Mouse (Mus musculus): ENCODE results near the gene B130006D01Rik. TPM values are rescaled to one million over a fixed set of nuclear protein-coding genes. Genes with fewer than 3 reads are reported as not detected.

The B130006D01Rik gene
- total RNA-seq (2012; rRNA removed) = 0.38 TPM in 2 replicates
- total RNA-seq (2014; rRNA removed) = 0.15 and 0.23 TPM in 2 replicates
- polyA plus RNA-seq (2012; ENCODE audit: insufficient read length, low read depth) = 0.10 TPM in 1 of 2 replicates, not detected in the other

DNA sequence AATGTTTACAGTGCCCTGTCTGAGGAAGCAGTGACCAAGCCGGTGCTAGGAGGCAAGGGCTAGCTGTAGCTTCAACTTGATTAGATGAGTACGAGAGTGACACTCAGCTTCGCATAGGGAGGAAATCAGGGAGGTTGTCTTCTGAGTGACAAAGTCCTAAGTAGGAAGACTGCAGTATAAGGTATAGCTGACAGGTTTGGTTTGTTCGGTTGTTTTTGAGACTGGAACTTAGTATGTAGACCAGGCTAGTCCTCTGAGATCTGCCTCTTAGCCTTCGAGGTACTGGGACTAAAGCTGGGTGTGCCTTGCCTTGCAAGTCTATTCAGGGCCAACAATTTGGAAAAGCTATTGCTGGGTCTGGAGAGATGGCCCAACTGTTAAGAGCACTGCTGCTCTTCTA is at the start of gene B130006D01Rik:
TSS of gene B130006D01Rik (plus strand) at position 301 of the 400 bp plus-strand sequence.
- dilution Hi-C loops (cut with MboI; ENCODE audit: extremely low pct_ligation_motif_present, extremely low pct_unique_long_range_greater_than_20kb, low sequenced_read_pairs) (no loop called here), in situ Hi-C loops (cut with MboI; ENCODE audit: low pct_ligation_motif_present, low pct_unique_long_range_greater_than_20kb, low sequenced_read_pairs) (no loop called here)
- no peaks in the 10 kb centered on the region for H3K27me3 ChIP-seq (replicated peaks)
- H3K9me3 ChIP-seq (replicated peaks; ENCODE audit: low read length) = no peaks in the 10 kb centered on the region
- H3K36me3 ChIP-seq (replicated peaks in 1 of 2; ENCODE audit: control insufficient read depth in 1 of 2, insufficient read depth in 1 of 2, low read length in 1 of 2) = peaks cover 0 to 15% of the 10 kb centered on the region in 2 experiments
- no peak within 1 kb of the TSS for H3K27ac ChIP-seq (ENCODE audit: insufficient read depth, low read depth)
- TF ChIP-seq ZC3H11A (IDR thresholded peaks at IDR 0.05; ENCODE audit: low read depth, low read length) = no peak
- no peak for TF ChIP-seq KAT2A (IDR thresholded peaks at IDR 0.05; ENCODE audit: insufficient replicate concordance, low read length)
- TF ChIP-seq ZNF384 (IDR thresholded peaks at IDR 0.05; ENCODE audit: low read depth, low read length) = no peak
- no peak for TF ChIP-seq UBTF (IDR thresholded peaks at IDR 0.05; ENCODE audit: low read depth, low read length)
- TF ChIP-seq ZMIZ1 (IDR thresholded peaks at IDR 0.05; ENCODE audit: low read depth, low read length) = no peak
- no peak for TF ChIP-seq NRF1 (IDR thresholded peaks at IDR 0.05; ENCODE audit: low read depth, low read length)
- TF ChIP-seq BHLHE40 (IDR thresholded peaks at IDR 0.05; ENCODE audit: low read depth, low read length) = no peak
- no peak for TF ChIP-seq MAX (IDR thresholded peaks at IDR 0.05; ENCODE audit: low read length)
- TF ChIP-seq CHD1 (IDR thresholded peaks at IDR 0.05; ENCODE audit: low read depth, low read length) = no peak
- H3K4me1 ChIP-seq (ENCODE audit: control insufficient read depth in 1 of 2, insufficient read depth in 2 of 2) = peaks cover 0 to 13% of the 10 kb centered on the region in 2 experiments; a peak in 1 of 4 replicates
- no peak within 1 kb of the TSS for H3K4me3 ChIP-seq (replicated peaks in 1 of 3; ENCODE audit: low read depth in 2 of 3, low read length in 2 of 3, poor library complexity in 1 of 3)
- no peak within 1 kb of the TSS for H3K4me2 ChIP-seq (ENCODE audit: insufficient read depth, low read depth, poor library complexity, severe bottlenecking)
- peaks cover 13% of the 10 kb centered on the region for H3K79me2 ChIP-seq (replicated peaks; ENCODE audit: control insufficient read depth, extremely low read depth, insufficient read depth, poor library complexity, severe bottlenecking)
- DNase-seq (ENCODE audit: extremely low read depth) = no peak
- H3K9ac ChIP-seq (ENCODE audit: insufficient read depth, low read depth) = no peak within 1 kb of the TSS

DNA sequence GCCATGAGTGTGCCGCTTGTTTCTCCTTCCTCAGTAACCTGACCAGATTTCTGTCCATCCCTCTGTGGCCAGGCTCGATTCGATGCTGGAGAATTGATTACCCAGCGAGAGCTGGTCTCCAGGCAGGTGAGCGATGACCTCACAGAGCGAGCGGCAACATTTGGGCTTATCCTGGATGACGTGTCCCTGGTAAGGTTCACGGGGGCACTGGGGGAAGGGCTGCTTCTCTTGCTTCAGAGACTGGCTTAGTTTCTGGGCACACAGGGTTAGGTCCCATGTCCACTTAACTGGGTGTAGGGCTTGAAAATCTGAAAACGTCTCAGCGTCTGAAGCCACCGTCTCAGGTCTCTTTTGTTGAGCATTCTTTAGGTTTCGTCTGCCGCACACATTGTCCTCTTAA is 47.9 kb upstream of the B130006D01Rik start:
- TF ChIP-seq IRF4 (IDR thresholded peaks at IDR 0.05; ENCODE audit: low read depth, low read length) = no peak
- TF ChIP-seq EP300 (IDR thresholded peaks at IDR 0.05; ENCODE audit: low read length) = no peak
- TF ChIP-seq RAD21 (IDR thresholded peaks at IDR 0.05; ENCODE audit: low read depth, low read length) = no peak
- no peak for TF ChIP-seq JUN (IDR thresholded peaks at IDR 0.05; ENCODE audit: insufficient read depth, low read depth, low read length)
- no peak for TF ChIP-seq KAT2A (IDR thresholded peaks at IDR 0.05; ENCODE audit: insufficient replicate concordance, low read length)
- no peak for TF ChIP-seq JUND (conservative IDR thresholded peaks at IDR 0.05; ENCODE audit: low read depth, low read length)
- no peak for TF ChIP-seq BHLHE40 (IDR thresholded peaks at IDR 0.05; ENCODE audit: low read depth, low read length)
- TF ChIP-seq SIN3A (IDR thresholded peaks at IDR 0.05; ENCODE audit: low read length) = no peak
- DNase-seq (ENCODE audit: extremely low read depth) = no peak
- no peak overlapping the region for H3K4me2 ChIP-seq (ENCODE audit: insufficient read depth, low read depth, poor library complexity, severe bottlenecking)
- no peak overlapping the region for H3K27ac ChIP-seq (ENCODE audit: insufficient read depth, low read depth)
- in situ Hi-C loops (cut with MboI; ENCODE audit: low pct_ligation_motif_present, low pct_unique_long_range_greater_than_20kb, low sequenced_read_pairs) = no loop called here
- H3K36me3 ChIP-seq (replicated peaks in 1 of 2; ENCODE audit: control insufficient read depth in 1 of 2, insufficient read depth in 1 of 2, low read length in 1 of 2) = peaks cover 78 to 94% of the 10 kb centered on the region in 2 experiments
- H3K4me3 ChIP-seq (replicated peaks in 1 of 3; ENCODE audit: low read depth in 2 of 3, low read length in 2 of 3, poor library complexity in 1 of 3) = no peak overlapping the region
- H3K9me3 ChIP-seq (replicated peaks; ENCODE audit: low read length) = no peaks in the 10 kb centered on the region
- H3K9ac ChIP-seq (ENCODE audit: insufficient read depth, low read depth) = no peak overlapping the region
- dilution Hi-C loops (cut with MboI; ENCODE audit: extremely low pct_ligation_motif_present, extremely low pct_unique_long_range_greater_than_20kb, low sequenced_read_pairs) = no loop called here
- no peaks in the 10 kb centered on the region for H3K27me3 ChIP-seq (replicated peaks)
- H3K4me1 ChIP-seq (ENCODE audit: control insufficient read depth in 1 of 2, insufficient read depth in 2 of 2) = peaks cover 14 to 56% of the 10 kb centered on the region in 2 experiments
- H3K79me2 ChIP-seq (replicated peaks; ENCODE audit: control insufficient read depth, extremely low read depth, insufficient read depth, poor library complexity, severe bottlenecking) = no peaks in the 10 kb centered on the region

Data from CH12.LX (cell line).